Mouse (Mus musculus) layer of hippocampus, adult 18-20 months (tissue): ENCODE results near the gene Smap1. TPM values are rescaled to one million over a fixed set of nuclear protein-coding genes. Genes with fewer than 3 reads are reported as not detected.

ENCODE experiments used
- DNase-seq, 2 experiments: peaks; one replicate each; pipeline ENCODE4 v3.0.0; 2022; ENCODE audit warnings: low spot score in 2 of 2
- total RNA-seq, 2 experiments: library from RNA; stranded (reverse); gene quantifications; 2 replicates each; pipeline ENCODE4 v1.2.3; 2021

Gene Smap1
- total RNA-seq, 2 experiments from 2014 or later = 129 to 140 TPM

GRCm38 (mm10) chr1:23840924-23841323, 81.2 kb downstream of the Smap1 start:
- no peak for DNase-seq

DNA sequence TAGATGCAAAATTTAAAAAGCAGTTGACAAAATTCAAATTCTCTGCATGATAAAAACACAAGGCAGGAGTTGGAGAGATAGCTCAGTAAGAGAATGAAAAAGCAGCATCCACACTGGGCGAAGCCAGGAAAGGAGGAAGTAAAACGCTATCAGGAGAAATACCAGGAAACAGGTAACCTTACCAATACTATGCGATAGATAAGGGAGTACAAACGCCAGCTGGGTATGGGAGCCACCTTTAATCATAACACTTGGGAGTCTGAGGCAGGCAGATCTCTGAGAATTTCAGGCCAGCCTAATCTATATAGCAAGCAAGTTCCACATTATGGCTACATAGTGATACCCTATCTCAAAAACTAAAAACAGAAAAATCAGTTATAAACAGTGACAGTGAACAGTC, 85.5 kb downstream of the Smap1 start:
- DNase-seq = no peak

DNA sequence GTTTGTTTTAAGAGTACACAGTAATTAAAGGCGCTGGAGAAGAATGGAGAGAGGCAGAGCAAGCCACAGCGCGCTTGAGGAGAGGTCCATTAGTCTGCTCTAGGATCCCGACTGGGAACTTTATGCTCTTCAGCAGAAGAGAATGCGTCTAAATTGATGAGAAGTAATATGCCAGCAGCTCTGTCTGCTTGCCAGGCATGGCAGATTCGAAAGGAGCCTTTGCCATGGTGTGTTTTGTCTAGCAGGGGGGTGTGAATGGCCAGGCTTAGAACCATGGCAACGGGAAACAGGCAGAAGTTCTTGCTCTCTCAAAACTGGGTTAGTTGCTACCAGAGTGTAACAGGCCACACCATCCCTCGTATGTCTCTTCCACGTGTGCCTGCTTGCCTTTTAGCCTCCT, 87.3 kb downstream of the Smap1 start:
- DNase-seq = peak; percentile 28 to 53

DNA sequence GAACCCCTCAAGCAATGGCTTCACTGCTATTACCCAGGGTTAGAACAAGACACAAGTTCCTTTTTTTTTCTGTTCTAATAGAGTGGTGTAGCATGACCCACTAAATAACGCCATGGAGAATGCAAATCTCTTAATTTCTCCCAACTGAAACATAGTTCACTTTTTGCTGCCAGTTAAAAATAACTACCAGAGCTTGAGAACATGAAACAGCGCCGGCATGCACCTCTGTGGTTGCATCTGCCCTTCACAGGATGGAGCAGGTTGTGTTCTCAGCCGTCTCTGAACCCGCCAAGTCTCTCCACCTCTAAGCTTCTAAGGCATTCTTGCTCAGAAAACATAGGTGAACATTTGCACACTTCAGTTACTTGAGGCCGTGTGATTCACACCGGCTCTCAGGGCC, 87.9 kb downstream of the Smap1 start:
- no peak for DNase-seq

DNA sequence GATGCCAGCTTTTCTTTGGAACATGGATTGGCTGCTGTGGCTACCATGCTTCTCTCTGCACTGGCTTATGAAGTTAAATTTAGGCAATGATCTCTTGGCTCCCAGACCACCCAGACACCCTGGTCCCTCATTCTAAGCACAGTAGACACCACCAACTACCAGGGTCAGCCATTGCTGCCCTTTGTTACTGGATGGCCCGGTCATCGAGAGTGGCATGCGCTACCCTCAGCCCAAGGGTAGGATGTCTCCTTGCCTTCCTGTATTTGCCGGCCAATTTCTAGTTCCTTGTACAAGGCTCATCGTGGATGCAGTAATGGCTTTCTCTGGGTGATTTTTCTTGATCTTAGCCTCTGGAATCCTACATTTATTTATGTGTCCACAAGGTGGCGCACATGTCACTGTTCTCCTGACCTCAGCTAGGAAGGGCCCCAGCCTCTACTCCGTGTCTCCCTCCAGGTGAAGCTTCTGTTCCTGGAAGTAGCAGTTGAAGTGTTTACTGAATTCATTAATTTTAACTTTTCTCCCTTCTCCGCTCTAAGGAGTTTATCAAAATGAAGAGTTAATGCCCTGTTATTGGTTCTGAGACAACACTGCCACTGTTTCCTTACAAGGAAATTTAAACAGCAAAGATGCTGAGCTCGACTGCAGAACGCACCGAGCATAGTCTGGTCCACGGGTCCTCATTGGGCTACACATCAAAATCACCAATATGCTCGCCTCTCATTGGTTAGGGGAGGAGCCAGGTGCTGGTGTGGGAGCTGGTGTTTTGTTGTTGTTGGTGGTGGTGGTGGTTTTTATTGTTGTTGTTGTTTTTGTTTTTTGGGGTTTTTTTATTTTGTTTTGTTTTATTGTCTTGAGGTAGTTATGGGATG, 95.0 kb downstream of the Smap1 start:
- peak in 1 of 2 experiments; percentile 72 for DNase-seq

GRCm38 (mm10) chr1:23821615-23822014, 100.5 kb downstream of the Smap1 start:
- DNase-seq = no peak

- DNase-seq = no peak
Measured at GRCm38 (mm10) chr1:23798306-23798705, 123.8 kb downstream of the Smap1 start.

Other genes with a start within 250 kb of the Smap1 start
- 10 to 100 TPM; 10.5 to 11.9 TPM for gene B3gat2, start 160.6 kb downstream of the Smap1 start, total RNA-seq
- 10 to 100 TPM; 50.7 to 54.3 TPM for gene Sdhaf4, start 83.3 kb upstream of the Smap1 start, total RNA-seq
- 10 to 100 TPM; 23.5 to 23.8 TPM for gene Fam135a, start 178.0 kb upstream of the Smap1 start, total RNA-seq